Mouse (Mus musculus) R1 (cell line): Measurements from ENCODE around the gene Fbxo22.

Source experiments
- DNase-seq: peaks from one replicate; pipeline ENCODE4 v3.0.0-alpha.2; 2018; ENCODE audit warnings: low read depth, low spot score

Fbxo22 gene

GRCm38 (mm10) chr9:55208790-55209481 is at the start of gene Fbxo22:
Gene Fbxo22 (plus strand): TSS chr9:55208925.
- DNase-seq = peak; percentile 91

- no peak for DNase-seq
These were observed 37.9 kb upstream of the Fbxo22 start for GRCm38 (mm10) chr9:55170655-55171412.

GRCm38 (mm10) chr9:55172195-55172685 is 36.5 kb upstream of the Fbxo22 start:
- DNase-seq = no peak

DNA sequence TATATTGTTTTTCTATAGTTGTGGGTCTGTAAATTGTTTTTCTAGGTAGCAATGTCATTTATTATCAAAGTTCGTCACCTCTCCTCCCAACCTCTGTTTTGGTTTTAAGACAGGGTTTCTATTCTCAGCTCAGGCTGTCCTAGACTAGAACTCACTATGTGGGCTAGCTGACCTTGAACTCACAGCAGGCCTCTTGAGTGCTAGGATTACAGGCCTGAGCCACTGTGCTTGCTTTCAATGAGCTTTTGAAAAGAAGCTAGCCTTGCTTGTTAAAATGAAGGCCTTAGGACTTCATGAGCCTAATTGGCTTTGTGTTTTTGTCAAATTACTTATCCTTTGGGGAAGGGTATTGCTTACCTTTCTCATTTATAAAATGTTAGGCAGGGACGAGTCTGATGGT is 34.5 kb upstream of the Fbxo22 start:
- DNase-seq = peak; percentile 84

GRCm38 (mm10) chr9:55195876-55196275 is 12.8 kb upstream of the Fbxo22 start:
- no peak for DNase-seq

DNA sequence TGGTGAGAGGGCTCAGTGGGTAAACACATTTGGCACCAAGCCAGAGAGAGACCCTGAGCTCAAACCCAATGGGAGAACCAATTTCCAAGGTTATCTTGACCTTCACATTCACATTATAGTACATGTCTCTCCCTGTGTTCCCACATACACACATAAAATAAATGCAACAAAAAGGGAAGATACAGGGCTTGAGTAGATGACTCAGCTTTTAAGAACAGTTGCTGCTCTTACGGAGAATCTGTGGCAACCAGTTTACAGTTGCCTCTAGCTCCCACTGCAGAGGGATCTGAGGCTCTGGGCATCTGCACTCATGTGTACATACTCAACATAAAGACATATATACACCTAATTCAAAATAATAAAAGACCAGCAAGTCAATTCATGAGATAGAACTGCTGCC is 10.5 kb upstream of the Fbxo22 start:
- no peak for DNase-seq

- no peak for DNase-seq
These were observed 9.4 kb upstream of the Fbxo22 start for GRCm38 (mm10) chr9:55199348-55199747.

GRCm38 (mm10) chr9:55208458-55208789 is 301 bp upstream of the Fbxo22 start:
- no peak for DNase-seq

DNA sequence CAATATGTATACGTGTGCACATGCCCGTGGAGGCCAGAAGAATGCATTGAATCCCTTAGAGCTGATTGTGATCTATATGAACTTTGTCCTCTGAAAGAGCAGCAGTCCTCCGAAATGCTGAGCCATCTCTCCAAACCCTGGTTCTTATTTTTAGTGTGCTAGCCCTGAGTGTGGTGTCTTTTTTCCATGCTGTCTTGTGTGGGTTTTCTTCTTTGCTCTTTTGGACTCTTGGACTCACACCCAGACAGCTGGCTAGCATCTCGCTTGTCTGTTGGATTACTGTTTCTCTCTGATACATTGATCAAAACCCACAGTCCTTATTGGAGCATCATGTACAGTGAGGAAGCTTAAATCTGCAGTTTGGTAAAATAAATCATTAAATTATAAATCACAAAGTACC is 2.9 kb downstream of the Fbxo22 start:
- DNase-seq = no peak

GRCm38 (mm10) chr9:55213396-55213795 is 4.7 kb downstream of the Fbxo22 start:
- peak; percentile 67 for DNase-seq

GRCm38 (mm10) chr9:55215056-55215455 is 6.3 kb downstream of the Fbxo22 start:
- peak; percentile 64 for DNase-seq

GRCm38 (mm10) chr9:55215648-55216047 is 6.9 kb downstream of the Fbxo22 start:
- peak; percentile 60 for DNase-seq

DNA sequence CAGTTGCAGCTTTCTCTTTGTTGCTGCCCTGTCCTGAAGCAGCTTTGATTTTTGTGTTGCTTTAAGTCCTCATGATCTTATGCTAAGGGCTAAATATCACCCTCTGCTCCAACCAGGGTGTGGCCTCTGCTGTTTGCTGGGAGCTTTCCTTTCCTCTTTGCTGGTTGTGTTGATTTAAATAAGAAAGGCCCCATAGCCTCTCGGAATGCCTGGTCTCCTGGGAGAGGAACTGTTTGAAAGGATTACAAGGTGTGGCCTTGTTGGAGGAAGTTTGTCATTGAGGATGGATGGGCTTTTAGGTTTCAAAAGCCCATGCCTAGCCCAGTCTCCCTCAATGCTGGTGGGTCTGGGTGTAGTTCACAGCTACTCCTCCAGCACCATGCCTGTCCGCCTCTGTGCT is 7.4 kb downstream of the Fbxo22 start:
- DNase-seq = peak; percentile 100

DNA sequence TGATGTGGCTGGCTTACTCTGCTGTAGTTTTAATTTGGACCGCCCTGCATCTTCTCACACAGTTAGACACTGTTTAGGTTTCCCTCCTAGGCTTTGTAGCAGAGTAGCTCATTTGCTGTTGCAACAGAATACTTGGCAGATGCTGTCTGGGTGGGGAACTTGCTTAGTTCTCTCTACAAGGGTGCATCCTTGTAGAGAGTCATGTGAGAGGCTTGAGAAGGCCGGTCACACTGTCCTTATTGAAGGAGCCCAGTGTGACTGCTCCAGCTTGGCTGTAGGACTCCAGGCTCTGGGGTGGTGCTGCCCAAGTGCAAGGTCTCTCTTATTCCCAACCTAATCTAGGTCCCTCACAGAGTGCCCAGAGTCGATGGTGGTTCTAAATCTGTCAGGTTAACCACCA is 8.7 kb downstream of the Fbxo22 start:
- peak; percentile 36 for DNase-seq

DNA sequence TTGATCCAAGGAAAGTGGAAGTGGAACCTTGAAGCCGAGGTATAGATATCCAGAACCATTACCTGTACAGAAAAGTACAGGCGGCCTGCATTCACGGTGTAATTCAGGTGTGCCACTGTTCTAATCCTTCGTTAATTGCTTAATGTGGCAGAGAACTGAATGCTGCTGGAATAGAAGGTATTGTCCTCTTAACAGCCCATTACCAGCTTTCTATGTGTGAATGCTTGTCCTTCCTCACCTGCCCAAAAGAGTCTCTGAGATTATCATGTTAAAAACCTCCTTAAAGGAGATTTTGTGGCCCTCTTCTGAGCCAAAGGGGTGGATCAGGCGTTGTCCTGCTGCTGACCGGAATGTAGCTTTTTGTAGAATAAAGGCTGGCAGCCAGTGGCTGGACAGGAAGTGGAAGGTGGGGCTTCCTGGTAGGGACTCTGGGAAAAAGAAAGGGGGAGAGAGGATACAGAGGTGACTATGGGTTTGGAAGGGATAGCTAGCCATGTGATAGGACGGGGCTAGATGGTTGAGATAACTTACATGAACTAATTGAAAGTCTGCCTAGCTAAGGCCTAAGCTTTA is 16.5 kb downstream of the Fbxo22 start:
- peak; percentile 29 for DNase-seq

GRCm38 (mm10) chr9:55226251-55226650 is 17.5 kb downstream of the Fbxo22 start:
- peak; percentile 54 for DNase-seq

DNA sequence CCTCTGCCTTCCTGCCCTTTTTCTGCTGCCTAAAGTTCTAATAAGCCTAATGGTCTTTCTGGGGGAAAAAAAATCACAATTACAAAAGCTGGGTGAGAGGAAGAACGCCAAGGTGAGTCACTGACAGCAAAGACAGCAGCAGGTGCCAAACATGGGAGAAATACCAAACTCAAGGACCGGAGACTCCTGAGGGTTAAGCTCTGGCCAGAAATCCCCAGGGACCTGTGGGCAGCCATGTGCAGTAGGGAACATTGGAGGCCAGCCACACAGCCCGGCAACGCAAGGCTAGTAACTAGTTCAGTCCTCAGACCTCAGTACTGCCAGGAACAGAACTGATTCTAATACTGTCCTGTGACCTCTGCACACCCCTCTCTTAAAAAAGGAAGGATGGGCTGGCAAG is 19.4 kb downstream of the Fbxo22 start:
- DNase-seq = no peak

- peak; percentile 72 for DNase-seq
These were observed 20.3 kb downstream of the Fbxo22 start for GRCm38 (mm10) chr9:55229010-55229409.

DNA sequence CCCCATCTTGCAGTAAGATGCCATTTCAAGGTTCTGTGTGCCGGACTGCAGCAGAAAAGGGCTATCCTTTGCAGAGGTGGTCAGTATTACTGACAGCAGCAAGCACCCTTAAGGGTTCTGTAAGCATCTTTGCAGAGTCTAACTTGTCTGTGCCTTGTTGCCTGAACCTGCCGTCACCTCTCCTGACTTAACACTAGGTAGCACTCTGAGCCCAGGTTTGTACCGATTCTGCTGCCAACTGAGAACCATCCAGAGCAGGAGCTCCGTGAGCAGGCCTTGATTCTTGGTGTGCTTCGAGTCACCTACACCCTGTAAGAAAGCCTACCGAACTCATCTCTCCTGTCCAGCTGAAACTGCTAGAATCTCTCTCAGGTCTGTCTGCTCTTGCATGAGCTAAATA is 22.8 kb downstream of the Fbxo22 start:
- DNase-seq = peak; percentile 43

- DNase-seq = no peak
These were observed 23.4 kb downstream of the Fbxo22 start for GRCm38 (mm10) chr9:55232110-55232509.

GRCm38 (mm10) chr9:55232586-55232985 is 23.9 kb downstream of the Fbxo22 start:
- peak; percentile 77 for DNase-seq

DNA sequence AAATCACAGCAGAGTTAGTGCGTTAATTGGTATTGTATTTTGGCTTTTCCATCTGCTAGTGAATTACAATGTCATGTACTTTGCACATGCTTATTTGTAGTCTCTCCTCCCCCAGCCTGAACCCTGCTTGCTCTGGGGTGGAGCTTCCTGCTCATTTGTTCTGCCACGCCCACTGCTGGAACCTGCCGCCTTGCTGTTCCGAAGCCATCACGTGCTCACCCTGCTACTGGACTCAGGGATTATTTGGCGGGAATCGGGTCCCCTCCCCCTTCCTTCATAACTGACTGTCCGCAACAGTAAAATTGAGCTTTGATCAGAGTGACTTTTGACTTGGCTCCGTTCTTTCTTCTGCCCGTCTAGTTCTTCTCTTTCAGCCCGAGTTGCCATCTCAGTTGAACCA is 24.4 kb downstream of the Fbxo22 start:
- DNase-seq = peak; percentile 87
